Mouse (Mus musculus) CH12.LX (cell line): ENCODE measurements at regions not wholly inside any gene's neighbourhood (a gene's known extent, or its start where the extent isn't known, plus 50 kb on each side); places are given as distances from the start of the nearest gene placed in this dataset.

Experiments
- CTCF ChIP-seq, 2 experiments: IDR thresholded peaks in 1 of 2; conservative IDR thresholded peaks in 1 of 2; 2 replicates each; pipeline ENCODE4 v1.5.1; 2011 to 2012; ENCODE audit warnings: low read depth in 2 of 2, low read length in 2 of 2, improper control_type of control experiment in 1 of 2, inconsistent platforms in 1 of 2, mild to moderate bottlenecking in 1 of 2, moderate library complexity in 1 of 2
- ELF1 ChIP-seq: IDR thresholded peaks from 2 replicates; pipeline ENCODE4 v1.6.1; 2014; ENCODE audit warnings: low read depth, mild to moderate bottlenecking, inconsistent platforms, low read length, improper control_type of control experiment
- EP300 ChIP-seq: IDR thresholded peaks from 2 replicates; pipeline ENCODE4 v1.6.1; 2011; ENCODE audit warnings: low read length, improper control_type of control experiment
- MAFK ChIP-seq: IDR thresholded peaks from 2 replicates; pipeline ENCODE4 v1.6.1; 2011; ENCODE audit warnings: low read length, improper control_type of control experiment; ENCODE audit not compliant: insufficient replicate concordance
- MAX ChIP-seq: IDR thresholded peaks from 2 replicates; pipeline ENCODE4 v1.6.1; 2011; ENCODE audit warnings: low read length, improper control_type of control experiment

- TF ChIP-seq MAX (no peak), CTCF (conservative IDR thresholded peaks at IDR 0.05 in 1 of 2, IDR thresholded peaks at IDR 0.05 in 1 of 2; ENCODE audit: low read depth in 2 of 2, low read length in 2 of 2) (no peak), ELF1 (no peak), EP300 (no peak), MAFK (no peak)
These were observed 59.1 kb upstream of the Apob start for GRCm38 (mm10) chr12:7918385-7918784.
